Mouse (Mus musculus): Measurements from ENCODE around the gene Ahctf1.

The Ahctf1 gene

GRCm38 (mm10) chr1:179804140-179804881 is 831 bp upstream of the Ahctf1 start:
- peak; percentile 8 for DNase-seq (ENCODE audit: low read depth, low spot score)

DNA sequence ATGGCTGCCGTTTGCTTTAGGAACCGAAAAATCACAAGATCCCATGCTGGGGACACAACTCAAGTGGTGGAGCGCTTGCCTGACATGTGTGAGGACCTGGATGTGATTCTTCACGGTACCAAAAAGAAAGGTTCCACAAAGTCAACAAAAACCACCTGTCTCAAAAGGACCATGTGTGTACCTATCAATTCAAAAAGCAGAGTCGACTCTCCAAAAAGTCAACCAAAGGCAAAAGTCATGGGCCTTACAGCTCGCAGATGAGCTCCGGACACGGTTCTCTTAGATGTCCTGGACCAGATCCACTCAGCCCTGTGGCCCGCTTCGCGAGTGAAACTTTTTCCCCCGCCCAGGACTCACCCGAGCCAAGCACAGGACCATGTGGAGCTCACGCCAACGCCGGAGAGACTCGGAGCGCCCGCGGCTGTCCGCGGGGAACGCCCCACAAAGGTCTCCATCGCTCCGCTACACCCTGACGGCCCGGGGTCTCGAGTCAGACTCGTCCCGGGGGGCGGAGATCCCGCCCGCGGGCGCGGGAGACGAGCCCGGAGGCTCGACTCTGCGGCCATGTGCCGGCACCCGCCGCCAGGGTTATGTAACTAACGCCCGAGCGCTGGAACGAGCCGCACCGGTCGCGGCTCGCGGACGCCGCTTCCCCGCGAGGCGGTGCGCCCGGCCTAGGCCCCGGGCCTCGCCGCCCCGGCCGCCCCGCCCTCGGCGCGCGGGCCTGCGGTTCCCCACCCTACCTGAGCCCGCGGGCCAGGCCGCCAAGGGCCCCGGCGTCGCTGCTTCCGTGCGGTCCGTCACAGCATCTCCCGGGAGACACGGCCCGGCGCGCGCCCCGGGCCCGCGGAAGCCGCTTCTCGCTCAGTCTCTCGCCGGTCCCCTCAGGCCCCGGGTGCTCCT is 619 bp downstream of the Ahctf1 start, which contains the start of gene Gm10518:
TSS of gene Gm10518 (plus strand) at position 767 of the 903 bp plus-strand sequence.
- DNase-seq (ENCODE audit: low read depth, low spot score) = peak; percentile 14

DNA sequence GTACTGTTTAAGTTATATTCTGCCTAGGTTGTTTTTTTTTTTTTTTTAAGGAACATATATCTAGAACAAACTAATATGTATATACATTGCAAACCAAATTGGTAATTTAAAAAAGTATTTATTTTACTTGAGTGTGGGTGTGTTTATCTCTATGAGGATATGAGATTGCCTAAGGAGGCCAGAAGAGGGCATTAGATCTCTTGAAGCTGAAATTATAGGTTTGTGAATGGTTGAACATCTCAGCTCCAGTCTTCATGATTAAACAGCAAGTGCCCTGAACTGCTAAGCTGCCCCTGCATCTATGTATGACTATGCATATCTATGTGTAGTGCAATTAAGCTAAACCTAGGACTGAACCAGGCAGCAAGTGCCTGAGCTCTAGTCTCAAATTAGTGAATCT is 4.7 kb downstream of the Ahctf1 start:
- no peak for DNase-seq (ENCODE audit: low read depth, low spot score)

DNA sequence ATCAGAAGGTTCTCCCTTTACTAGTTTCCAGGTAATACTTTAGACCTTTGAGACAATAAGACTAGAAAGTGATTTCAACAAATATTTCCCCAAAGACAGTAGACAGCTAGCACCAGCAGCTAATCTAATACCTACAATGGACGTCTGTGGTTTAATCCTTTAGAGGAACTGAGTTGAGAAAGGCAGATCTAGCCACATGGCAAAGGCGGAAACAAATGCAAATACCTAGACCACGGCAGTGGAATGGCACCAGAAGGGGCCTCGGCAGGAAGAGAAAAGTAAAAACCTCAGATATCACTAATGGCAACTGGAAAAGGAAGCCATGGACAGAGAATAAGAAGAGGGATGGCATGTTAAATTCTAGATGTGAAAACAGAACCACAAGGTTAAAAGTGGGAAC is 16.2 kb downstream of the Ahctf1 start:
- no peak for DNase-seq (ENCODE audit: low read depth, low spot score)

DNA sequence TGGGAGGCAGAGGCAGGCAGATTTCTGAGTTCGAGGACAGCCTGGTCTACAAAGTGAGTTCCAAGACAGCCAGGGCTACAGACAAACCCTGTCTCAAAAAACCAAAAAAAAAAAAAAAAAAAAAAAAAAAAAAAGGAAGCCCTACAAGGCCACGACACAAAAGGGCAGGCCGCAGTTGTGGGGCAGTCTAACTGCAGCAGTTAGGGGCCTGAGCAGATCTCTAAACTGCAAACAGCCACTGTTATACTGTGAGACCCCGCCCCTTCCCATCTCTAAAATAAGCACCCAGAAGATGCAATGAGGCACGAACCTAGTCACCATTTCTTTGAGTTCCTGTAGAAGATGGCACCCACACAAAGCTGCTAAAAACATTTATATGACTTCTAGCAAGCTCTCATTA is 18.0 kb downstream of the Ahctf1 start:
- no peak for DNase-seq (ENCODE audit: low read depth, low spot score)

- no peak for DNase-seq (ENCODE audit: low read depth, low spot score)
Measured at GRCm38 (mm10) chr1:179784098-179784497, 19.4 kb downstream of the Ahctf1 start.

- no peak for DNase-seq (ENCODE audit: low read depth, low spot score)
Measured at GRCm38 (mm10) chr1:179776831-179777230, 26.6 kb downstream of the Ahctf1 start.

GRCm38 (mm10) chr1:179760553-179760952 is 42.9 kb downstream of the Ahctf1 start:
- DNase-seq (ENCODE audit: low read depth, low spot score) = no peak

- no peak for DNase-seq (ENCODE audit: low read depth, low spot score)
Measured at GRCm38 (mm10) chr1:179760086-179760485, 43.4 kb downstream of the Ahctf1 start.

DNA sequence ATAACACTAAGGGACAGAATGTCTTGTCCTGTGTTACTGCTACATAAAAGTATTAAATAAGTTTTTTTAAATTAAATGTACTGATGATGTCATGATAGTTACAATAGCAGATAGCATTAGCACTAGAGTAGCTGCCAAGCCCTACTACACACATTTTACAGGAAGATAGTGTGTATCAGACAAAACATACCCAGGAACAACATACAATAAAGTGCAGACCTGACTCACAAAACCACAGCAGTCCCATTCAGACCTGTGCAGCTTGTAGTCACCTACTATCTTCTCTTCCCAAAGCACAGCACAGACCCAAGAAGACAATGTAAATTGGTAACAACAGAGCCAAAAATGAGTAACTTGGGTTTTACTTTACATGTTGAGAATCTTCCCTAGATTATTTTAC is 47.0 kb downstream of the Ahctf1 start:
- DNase-seq (ENCODE audit: low read depth, low spot score) = no peak

DNA sequence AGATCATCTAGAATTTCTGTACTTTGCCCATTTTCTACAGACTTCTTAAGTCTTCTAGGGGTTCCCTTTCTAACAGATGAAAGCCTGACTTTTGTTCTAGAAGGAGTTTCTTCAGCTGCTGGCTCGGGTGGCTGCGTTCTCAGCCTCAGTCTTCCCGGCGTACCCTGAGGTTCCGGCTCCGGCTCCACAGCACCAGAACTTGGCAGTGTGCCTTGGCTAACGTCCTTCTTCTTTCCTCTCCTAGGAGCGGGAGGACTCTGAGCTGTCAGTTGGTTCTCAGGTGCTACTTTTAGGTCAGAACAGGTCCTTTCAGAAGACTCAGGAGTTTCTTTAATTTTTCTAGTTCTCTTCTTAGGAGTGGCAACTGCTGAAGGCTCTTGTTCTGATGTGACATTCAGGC is 50.5 kb downstream of the Ahctf1 start:
- no peak for DNase-seq (ENCODE audit: low read depth, low spot score)

DNA sequence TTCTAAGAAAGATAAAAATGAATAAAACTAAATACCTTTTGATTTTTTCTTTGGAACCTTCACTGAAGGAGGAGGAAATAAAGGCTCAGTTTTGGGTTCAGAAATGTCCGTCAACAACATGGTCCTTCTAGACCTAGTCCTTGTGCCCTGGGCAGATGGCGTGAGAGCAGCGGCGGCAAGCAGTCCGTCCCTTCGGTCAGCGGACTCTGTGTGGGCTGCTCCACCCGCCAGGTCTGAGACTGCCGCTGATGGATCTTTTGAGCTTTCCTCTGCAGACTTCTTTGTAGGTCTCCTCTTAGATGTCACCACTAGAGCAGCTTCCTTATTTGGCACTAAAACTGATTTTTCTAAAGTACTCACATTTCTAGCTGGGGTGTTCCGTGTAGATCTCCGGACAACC is 51.2 kb downstream of the Ahctf1 start:
- no peak for DNase-seq (ENCODE audit: low read depth, low spot score)

DNA sequence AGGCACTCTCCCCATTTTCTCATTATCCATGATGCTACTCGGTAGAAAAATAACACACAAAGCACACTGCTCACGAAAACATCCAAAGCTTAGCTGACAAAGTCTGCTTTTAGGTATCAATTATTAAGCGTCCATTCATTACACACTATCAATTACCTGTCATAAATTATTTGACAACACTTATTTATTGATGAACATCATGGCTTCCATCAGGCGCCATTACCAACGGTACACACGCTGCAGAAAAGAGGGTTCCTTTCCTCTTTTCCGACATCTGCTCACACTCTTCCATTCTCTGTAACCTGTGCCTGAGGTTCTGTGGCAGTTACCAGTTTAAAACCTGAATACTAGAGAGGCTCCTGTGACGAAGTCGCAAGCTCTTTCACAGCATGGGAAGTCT is 58.3 kb downstream of the Ahctf1 start, which contains the start of gene Kif28:
TSS of gene Kif28 (minus strand) at position 101 of the 400 bp plus-strand sequence.
- DNase-seq (ENCODE audit: low read depth, low spot score) = no peak

DNA sequence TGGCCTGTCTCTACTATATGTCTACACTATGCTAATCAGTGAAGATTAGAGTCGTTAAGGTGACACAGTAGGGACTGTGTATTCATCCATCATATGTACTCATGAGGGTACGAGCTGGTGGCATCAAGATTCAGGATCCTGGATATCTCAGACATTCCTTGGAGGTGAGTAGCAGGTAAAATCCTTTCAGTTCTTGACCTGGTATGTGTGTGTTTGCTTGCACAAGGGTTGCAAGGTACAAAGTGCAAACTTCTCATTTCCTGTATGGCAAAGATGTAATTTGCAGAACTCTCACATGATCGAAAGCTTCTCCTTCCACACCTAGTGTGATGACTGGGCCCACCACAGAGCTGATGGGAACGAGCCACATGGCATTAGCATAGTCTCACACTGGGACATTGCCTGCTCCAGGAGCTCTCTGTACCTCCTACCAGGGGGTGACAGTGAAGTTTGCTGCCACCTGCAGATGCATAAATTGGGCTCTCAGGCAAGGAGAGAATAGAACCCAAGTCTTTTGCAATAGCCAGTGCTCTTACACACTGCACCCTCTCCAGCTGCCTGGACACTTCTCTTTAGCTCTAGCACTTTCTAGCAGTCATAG is 59.8 kb downstream of the Ahctf1 start:
- no peak for DNase-seq (ENCODE audit: low read depth, low spot score)

DNA sequence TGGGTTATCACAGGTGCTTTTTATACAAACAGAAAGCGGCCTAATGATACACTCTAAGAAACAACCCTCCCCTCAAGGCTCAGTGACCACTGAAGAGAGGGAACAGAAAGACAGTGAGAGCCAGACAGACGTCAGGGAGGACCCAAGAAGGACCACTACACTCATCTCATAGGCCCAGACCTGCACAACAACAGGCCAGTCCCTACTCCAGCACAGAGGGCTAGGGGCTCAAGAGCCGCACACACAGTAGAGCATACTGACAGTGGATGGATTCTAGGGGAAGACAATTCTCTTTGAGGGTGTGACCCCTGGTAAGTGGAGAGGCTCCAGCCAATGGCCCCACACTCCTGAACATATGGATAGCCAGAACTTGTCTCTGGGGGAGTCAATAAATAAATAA is 67.0 kb downstream of the Ahctf1 start:
- DNase-seq (ENCODE audit: low read depth, low spot score) = no peak

- peak; percentile 16 for DNase-seq (ENCODE audit: low read depth, low spot score)
Measured at GRCm38 (mm10) chr1:179734500-179735474, 68.7 kb downstream of the Ahctf1 start.

- no peak for DNase-seq (ENCODE audit: low read depth, low spot score)
Measured at GRCm38 (mm10) chr1:179731391-179731790, 72.1 kb downstream of the Ahctf1 start.

GRCm38 (mm10) chr1:179728661-179729060 is 74.8 kb downstream of the Ahctf1 start:
- DNase-seq (ENCODE audit: low read depth, low spot score) = no peak

GRCm38 (mm10) chr1:179722811-179723469 is 80.5 kb downstream of the Ahctf1 start:
- no peak for DNase-seq (ENCODE audit: low read depth, low spot score)

- no peak for DNase-seq (ENCODE audit: low read depth, low spot score)
Measured at GRCm38 (mm10) chr1:179715786-179716185, 87.7 kb downstream of the Ahctf1 start.
